Mouse (Mus musculus) mouse trophoblast stem cell (cell line): Measurements from ENCODE around the gene Sox5.

Experiments used
- in situ Hi-C, 2 experiments: fragments of 300-500 bp; cut with MseI, MboI; formaldehyde crosslinking; loops; 2 replicates in 1 of 2; 3 replicates in 1 of 2; pipeline ENCODE4 v1.15.1; 2025

Sox5 gene

GRCm38 (mm10) chr6:144584074-144584840 lies 197.5 kb downstream of the Sox5 start:
- in situ Hi-C loops = no loop called here

GRCm38 (mm10) chr6:144579301-144579700 lies 202.5 kb downstream of the Sox5 start:
- in situ Hi-C loops = no loop called here

GRCm38 (mm10) chr6:144570850-144571249 lies 210.9 kb downstream of the Sox5 start:
- in situ Hi-C loops = no loop called here

- in situ Hi-C loops = no loop called here
These were observed 215.9 kb downstream of the Sox5 start for GRCm38 (mm10) chr6:144565827-144566226.

GRCm38 (mm10) chr6:144561718-144562117 lies 220.1 kb downstream of the Sox5 start:
- in situ Hi-C loops = no loop called here

- in situ Hi-C loops = no loop called here
These were observed 221.6 kb downstream of the Sox5 start for GRCm38 (mm10) chr6:144560211-144560610.

GRCm38 (mm10) chr6:144553476-144553875 lies 228.3 kb downstream of the Sox5 start:
- in situ Hi-C loops = no loop called here

- in situ Hi-C loops = no loop called here
These were observed 232.8 kb downstream of the Sox5 start for GRCm38 (mm10) chr6:144548991-144549390.

- in situ Hi-C loops = no loop called here
These were observed 234.6 kb downstream of the Sox5 start for GRCm38 (mm10) chr6:144547141-144547540.

- in situ Hi-C loops = no loop called here
These were observed 236.2 kb downstream of the Sox5 start for GRCm38 (mm10) chr6:144545549-144545948.

- in situ Hi-C loops = no loop called here
These were observed 240.5 kb downstream of the Sox5 start for GRCm38 (mm10) chr6:144541316-144541715.

GRCm38 (mm10) chr6:144539439-144540192 lies 242.2 kb downstream of the Sox5 start:
- in situ Hi-C loops = no loop called here

- in situ Hi-C loops = no loop called here
These were observed 258.3 kb downstream of the Sox5 start for GRCm38 (mm10) chr6:144523479-144523878.

- in situ Hi-C loops = no loop called here
These were observed 263.0 kb downstream of the Sox5 start for GRCm38 (mm10) chr6:144518811-144519210.

GRCm38 (mm10) chr6:144515905-144516304 lies 265.9 kb downstream of the Sox5 start:
- in situ Hi-C loops = no loop called here

GRCm38 (mm10) chr6:144513761-144514160 lies 268.0 kb downstream of the Sox5 start:
- in situ Hi-C loops = no loop called here

GRCm38 (mm10) chr6:144511925-144512324 lies 269.9 kb downstream of the Sox5 start:
- in situ Hi-C loops = no loop called here

GRCm38 (mm10) chr6:144510147-144510546 lies 271.6 kb downstream of the Sox5 start:
- in situ Hi-C loops = no loop called here

GRCm38 (mm10) chr6:144504197-144504551 lies 277.6 kb downstream of the Sox5 start:
- in situ Hi-C loops = no loop called here

- in situ Hi-C loops = no loop called here
These were observed 278.2 kb downstream of the Sox5 start for GRCm38 (mm10) chr6:144503399-144504196.

- in situ Hi-C loops = no loop called here
These were observed 280.3 kb downstream of the Sox5 start for GRCm38 (mm10) chr6:144501439-144501838.

GRCm38 (mm10) chr6:144498177-144498576 lies 283.6 kb downstream of the Sox5 start:
- in situ Hi-C loops = no loop called here
